Mouse (Mus musculus) lung, embryonic 16.5 days (tissue): ENCODE results near the gene P3h2. TPM values are rescaled to one million over a fixed set of nuclear protein-coding genes. Genes with fewer than 3 reads are reported as not detected.
A peak's percentile ranks its signal among the peaks of the same experiment; 100 is the strongest.

Experiments
- ATAC-seq: fragments of 200-750 bp; cut with Nextera tagmentation; 2 replicates; pipeline ENCODE4 v1.8.0; 2017; ENCODE audit warnings: low read depth, mild to moderate bottlenecking, moderate library complexity
- H3K27ac ChIP-seq: fragments of 300-500 bp; sonication (generic); 2 replicates; pipeline ENCODE4 v1.5.1; 2014; ENCODE audit warnings: mild to moderate bottlenecking, control low read depth, low read length
- H3K27me3 ChIP-seq: fragments of 300-500 bp; sonication (generic); 2 replicates; pipeline ENCODE4 v1.6.1; 2014; ENCODE audit warnings: low read depth, low read length, mixed read lengths; ENCODE audit not compliant: control insufficient read depth, insufficient read depth
- H3K36me3 ChIP-seq: fragments of 300-500 bp; sonication (generic); 2 replicates; pipeline ENCODE4 v1.6.1; 2014; ENCODE audit warnings: low read length; ENCODE audit not compliant: control insufficient read depth, insufficient read depth
- H3K4me1 ChIP-seq: fragments of 300-500 bp; sonication (generic); replicated peaks from 2 replicates; pipeline ENCODE4 v1.6.1; 2014; ENCODE audit warnings: low read length, mixed read lengths; ENCODE audit not compliant: control insufficient read depth, insufficient read depth
- H3K4me2 ChIP-seq: fragments of 300-500 bp; sonication (generic); 2 replicates; pipeline ENCODE4 v1.6.1; 2014; ENCODE audit warnings: low read depth, low read length, control low read depth
- H3K4me3 ChIP-seq: fragments of 300-500 bp; sonication (generic); 2 replicates; pipeline ENCODE4 v1.5.1; 2014; ENCODE audit warnings: mild to moderate bottlenecking, low read length, control low read depth
- H3K9ac ChIP-seq: fragments of 300-500 bp; sonication (generic); 2 replicates; pipeline ENCODE4 v1.6.1; 2014; ENCODE audit warnings: low read length, control low read depth
- H3K9me3 ChIP-seq: fragments of 300-500 bp; sonication (generic); 2 replicates; pipeline ENCODE4 v1.6.1; 2016; ENCODE audit warnings: low read length; ENCODE audit not compliant: control insufficient read depth
- WGBS: fragments of 180-500 bp; shearing (Covaris S2); extraction: QIAGEN DNeasy Blood & Tissue Kit; methylation state at CpG from one replicate; pipeline ENCODE4 v1.1.7; 2014; 5-methylcytosine and 5-hydroxymethylcytosine counted together
- polyA plus RNA-seq: library from polyadenylated mRNA; unstranded; fragments of >200 nt; fragmentation: Nextera tagmentation; extraction: Ambion mirVana; gene quantifications from 2 replicates; pipeline ENCODE4 v1.2.1, GENCODE M21; 2015

P3h2 gene
- polyA plus RNA-seq, 1 experiment from 2014 or later = 4.0 TPM

GRCm38 (mm10) chr16:25971285-25971684 is 134.3 kb downstream of the P3h2 start:
- Histone ChIP-seq H3K27me3 (no peaks in the 10 kb centered on the region), H3K9me3 (no peaks in the 10 kb centered on the region), H3K9ac (no peak overlapping the region), H3K4me3 (no peak overlapping the region), H3K27ac (no peak overlapping the region), H3K36me3 (no peaks in the 10 kb centered on the region), H3K4me2 (no peak overlapping the region), H3K4me1 (no peaks in the 10 kb centered on the region)
- ATAC-seq = no peak
- 79% methylated on average over 7 of the region's 7 CpGs for WGBS

GRCm38 (mm10) chr16:25970720-25971119 is 134.9 kb downstream of the P3h2 start:
- no peak for ATAC-seq
- Histone ChIP-seq H3K9me3 (no peaks in the 10 kb centered on the region), H3K4me3 (no peak overlapping the region), H3K9ac (no peak overlapping the region), H3K4me1 (no peaks in the 10 kb centered on the region), H3K36me3 (no peaks in the 10 kb centered on the region), H3K27ac (no peak overlapping the region), H3K4me2 (no peak overlapping the region), H3K27me3 (no peaks in the 10 kb centered on the region)
- WGBS = 90% methylated on average over 5 of the region's 5 CpGs

GRCm38 (mm10) chr16:25970193-25970592 is 135.4 kb downstream of the P3h2 start:
- H3K9me3 ChIP-seq = no peaks in the 10 kb centered on the region
- H3K27me3 ChIP-seq = no peaks in the 10 kb centered on the region
- H3K36me3 ChIP-seq = no peaks in the 10 kb centered on the region
- 88% methylated on average over 6 of the region's 6 CpGs for WGBS
- H3K9ac ChIP-seq = no peak overlapping the region
- no peak for ATAC-seq
- H3K27ac ChIP-seq = no peak overlapping the region
- H3K4me3 ChIP-seq = no peak overlapping the region
- H3K4me2 ChIP-seq = no peak overlapping the region
- no peaks in the 10 kb centered on the region for H3K4me1 ChIP-seq

GRCm38 (mm10) chr16:25967297-25967696 is 138.3 kb downstream of the P3h2 start:
- Histone ChIP-seq H3K27me3 (no peaks in the 10 kb centered on the region), H3K9ac (no peak overlapping the region), H3K4me2 (no peak overlapping the region), H3K36me3 (no peaks in the 10 kb centered on the region), H3K27ac (no peak overlapping the region), H3K4me3 (no peak overlapping the region), H3K4me1 (no peaks in the 10 kb centered on the region), H3K9me3 (no peaks in the 10 kb centered on the region)
- no peak for ATAC-seq
- 16% methylated on average over 3 of the region's 3 CpGs for WGBS

GRCm38 (mm10) chr16:25963856-25964255 is 141.7 kb downstream of the P3h2 start:
- H3K36me3 ChIP-seq = no peaks in the 10 kb centered on the region
- H3K27me3 ChIP-seq = no peaks in the 10 kb centered on the region
- no peaks in the 10 kb centered on the region for H3K4me1 ChIP-seq
- WGBS = 26% methylated on average over 3 of the region's 3 CpGs
- no peak overlapping the region for H3K4me3 ChIP-seq
- no peak overlapping the region for H3K4me2 ChIP-seq
- ATAC-seq = no peak
- H3K9ac ChIP-seq = no peak overlapping the region
- no peak overlapping the region for H3K27ac ChIP-seq
- H3K9me3 ChIP-seq = no peaks in the 10 kb centered on the region

DNA sequence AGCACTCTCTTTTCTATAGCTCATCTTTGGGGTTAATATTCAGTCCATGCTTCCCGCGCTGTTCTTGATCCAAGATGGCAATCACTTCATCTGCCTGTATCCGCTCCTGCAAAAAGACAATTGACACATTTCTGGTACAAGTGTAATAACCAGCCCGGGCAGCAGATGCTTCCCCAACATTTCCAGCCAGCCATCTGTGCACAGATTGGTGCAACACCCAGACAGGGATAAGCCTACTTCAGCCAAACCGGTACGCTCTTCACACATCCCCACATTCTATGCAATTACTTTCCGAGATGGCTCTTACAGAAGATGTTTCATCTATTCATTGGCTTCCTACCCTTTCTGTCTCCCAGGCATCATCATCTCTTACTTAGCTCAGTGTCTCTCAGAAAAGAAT is 145.2 kb downstream of the P3h2 start:
- 88% methylated on average over 7 of the region's 7 CpGs for WGBS
- no peaks in the 10 kb centered on the region for H3K9me3 ChIP-seq
- H3K36me3 ChIP-seq = no peaks in the 10 kb centered on the region
- no peak overlapping the region for H3K4me2 ChIP-seq
- no peak for ATAC-seq
- no peak overlapping the region for H3K27ac ChIP-seq
- no peaks in the 10 kb centered on the region for H3K27me3 ChIP-seq
- H3K4me1 ChIP-seq = no peaks in the 10 kb centered on the region
- H3K9ac ChIP-seq = no peak overlapping the region
- no peak overlapping the region for H3K4me3 ChIP-seq

- no peak overlapping the region for H3K4me3 ChIP-seq
- 86% methylated on average over 5 of the region's 5 CpGs for WGBS
- H3K36me3 ChIP-seq = no peaks in the 10 kb centered on the region
- ATAC-seq = no peak
- no peaks in the 10 kb centered on the region for H3K9me3 ChIP-seq
- no peak overlapping the region for H3K27ac ChIP-seq
- H3K9ac ChIP-seq = no peak overlapping the region
- no peaks in the 10 kb centered on the region for H3K4me1 ChIP-seq
- H3K27me3 ChIP-seq = no peaks in the 10 kb centered on the region
- no peak overlapping the region for H3K4me2 ChIP-seq
Measured at GRCm38 (mm10) chr16:25959929-25960328, 145.7 kb downstream of the P3h2 start.

GRCm38 (mm10) chr16:25958650-25959238 is 146.8 kb downstream of the P3h2 start:
- Histone ChIP-seq H3K9me3 (no peaks in the 10 kb centered on the region), H3K27ac (no peak overlapping the region), H3K9ac (no peak overlapping the region), H3K4me2 (no peak overlapping the region), H3K27me3 (no peaks in the 10 kb centered on the region), H3K4me1 (no peaks in the 10 kb centered on the region), H3K36me3 (no peaks in the 10 kb centered on the region), H3K4me3 (no peak overlapping the region)
- WGBS = 58% methylated on average over 7 of the region's 7 CpGs
- peak; percentile 28; the same call in 1 of the 2 replicates for ATAC-seq

DNA sequence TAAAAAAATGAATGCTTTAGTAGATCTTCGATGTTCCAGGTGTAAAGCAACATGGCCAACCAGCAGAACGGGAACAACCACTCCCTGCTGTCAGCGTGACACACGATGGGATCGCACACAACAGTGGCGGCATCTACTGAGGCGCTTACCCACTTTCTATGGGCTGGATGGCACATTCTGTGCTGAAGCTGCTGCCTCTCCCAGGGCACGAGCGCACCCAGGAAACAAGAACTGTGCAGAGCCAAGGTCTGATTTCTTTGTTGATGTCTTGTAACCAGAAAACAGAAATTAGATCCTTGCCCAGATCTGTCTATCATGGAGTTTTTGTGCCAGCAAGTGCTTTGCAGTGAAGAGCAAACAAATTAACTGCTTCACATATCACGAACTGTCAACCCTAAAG is 147.4 kb downstream of the P3h2 start:
- Histone ChIP-seq H3K4me1 (no peaks in the 10 kb centered on the region), H3K36me3 (no peaks in the 10 kb centered on the region), H3K9me3 (no peaks in the 10 kb centered on the region), H3K4me2 (no peak overlapping the region), H3K27ac (no peak overlapping the region), H3K27me3 (no peaks in the 10 kb centered on the region), H3K9ac (no peak overlapping the region), H3K4me3 (no peak overlapping the region)
- WGBS = 85% methylated on average over 10 of the region's 10 CpGs
- no peak for ATAC-seq

DNA sequence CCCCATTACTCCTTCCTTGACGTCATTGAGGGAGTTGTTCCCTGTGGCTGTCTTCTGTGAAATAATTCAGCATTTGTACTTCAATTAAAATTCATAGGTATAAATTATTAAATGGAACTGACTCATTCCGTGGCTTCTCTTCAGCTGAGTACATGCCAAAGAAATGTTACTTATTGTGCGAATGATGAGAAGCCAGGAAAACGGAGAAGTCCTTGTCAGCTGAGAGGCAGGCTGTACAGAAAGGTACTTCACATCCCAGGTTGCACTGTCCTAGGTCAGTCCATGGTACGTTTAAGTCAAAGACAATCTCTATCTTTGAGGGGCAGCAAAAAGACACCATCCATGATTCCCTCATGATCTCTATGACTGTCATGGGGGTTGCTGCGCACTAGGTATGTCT is 148.8 kb downstream of the P3h2 start:
- Histone ChIP-seq H3K27ac (no peak overlapping the region), H3K4me2 (no peak overlapping the region), H3K4me1 (no peaks in the 10 kb centered on the region), H3K9me3 (no peaks in the 10 kb centered on the region), H3K36me3 (no peaks in the 10 kb centered on the region), H3K27me3 (no peaks in the 10 kb centered on the region), H3K4me3 (no peak overlapping the region), H3K9ac (no peak overlapping the region)
- 86% methylated on average over 6 of the region's 6 CpGs for WGBS
- ATAC-seq = no peak
